Mouse (Mus musculus): ENCODE measurements around the gene Tmem178b. TPM values are rescaled to one million over a fixed set of nuclear protein-coding genes. Genes with fewer than 3 reads are reported as not detected.

The Tmem178b gene
- polyA plus RNA-seq, 1 experiment from 2014 or later = 0.14 TPM

DNA sequence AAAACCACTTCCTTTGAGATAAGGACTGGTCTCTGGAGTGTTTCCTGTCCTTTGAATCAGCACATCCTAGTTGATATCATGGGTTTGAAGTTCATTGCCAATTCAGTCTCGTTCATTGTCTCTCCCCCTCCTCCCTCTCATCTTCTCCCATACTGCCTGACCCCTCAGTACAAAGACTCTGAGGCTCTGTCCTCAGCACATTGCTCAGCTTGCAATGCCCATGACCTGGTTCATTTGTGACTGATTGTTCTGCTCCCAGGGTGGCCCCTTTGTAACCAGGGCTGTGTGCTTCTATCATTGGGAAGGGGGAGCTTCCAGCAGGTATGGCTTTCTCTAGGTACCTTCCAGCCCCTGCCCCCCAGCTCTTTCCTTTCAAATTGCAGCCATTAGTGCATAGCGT, 329.5 kb downstream of the Tmem178b start:
- Histone ChIP-seq H3K27me3 (ENCODE audit: control insufficient read depth, insufficient read depth, low read depth, low read length) (no peaks in the 10 kb centered on the region), H3K36me3 (ENCODE audit: control insufficient read depth, insufficient read depth, low read length) (no peaks in the 10 kb centered on the region), H3K4me2 (ENCODE audit: low read depth, low read length) (no peak overlapping the region), H3K4me1 (replicated peaks; ENCODE audit: control insufficient read depth, insufficient read depth, low read length) (no peaks in the 10 kb centered on the region), H3K9me3 (ENCODE audit: control insufficient read depth, low read length) (no peaks in the 10 kb centered on the region), H3K4me3 (ENCODE audit: low read length) (no peak overlapping the region), H3K9ac (ENCODE audit: low read length) (no peak overlapping the region), H3K27ac (ENCODE audit: low read length) (no peak overlapping the region)
- ATAC-seq (ENCODE audit: low read depth) = no peak
- WGBS = 52% methylated on average over 2 of the region's 2 CpGs

DNA sequence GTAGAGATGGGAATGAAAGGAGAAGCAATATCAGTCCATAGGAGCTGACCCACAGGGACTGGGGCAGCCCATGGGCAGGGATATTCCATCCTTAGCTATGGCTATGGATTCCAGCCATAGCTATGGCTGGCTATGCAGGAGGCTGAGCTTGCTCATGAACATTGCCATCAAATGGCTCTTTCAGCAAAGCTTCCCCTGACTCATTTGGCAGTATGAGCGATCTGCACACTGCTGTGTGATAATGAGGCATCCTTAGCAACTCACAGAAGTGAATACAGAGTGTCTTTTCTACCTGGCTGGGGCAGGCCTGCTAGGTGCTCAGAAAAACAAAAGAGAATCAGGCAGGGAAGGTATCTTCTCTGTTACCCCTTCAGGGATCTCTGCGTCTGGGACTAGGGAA, 332.3 kb downstream of the Tmem178b start:
- 84% methylated on average over 2 of the region's 2 CpGs for WGBS
- H3K36me3 ChIP-seq (ENCODE audit: control insufficient read depth, insufficient read depth, low read length) = no peaks in the 10 kb centered on the region
- H3K9me3 ChIP-seq (ENCODE audit: control insufficient read depth, low read length) = no peaks in the 10 kb centered on the region
- H3K27me3 ChIP-seq (ENCODE audit: control insufficient read depth, insufficient read depth, low read depth, low read length) = no peaks in the 10 kb centered on the region
- no peak overlapping the region for H3K27ac ChIP-seq (ENCODE audit: low read length)
- H3K4me3 ChIP-seq (ENCODE audit: low read length) = no peak overlapping the region
- H3K4me1 ChIP-seq (replicated peaks; ENCODE audit: control insufficient read depth, insufficient read depth, low read length) = no peaks in the 10 kb centered on the region
- H3K9ac ChIP-seq (ENCODE audit: low read length) = no peak overlapping the region
- no peak for ATAC-seq (ENCODE audit: low read depth)
- no peak overlapping the region for H3K4me2 ChIP-seq (ENCODE audit: low read depth, low read length)

DNA sequence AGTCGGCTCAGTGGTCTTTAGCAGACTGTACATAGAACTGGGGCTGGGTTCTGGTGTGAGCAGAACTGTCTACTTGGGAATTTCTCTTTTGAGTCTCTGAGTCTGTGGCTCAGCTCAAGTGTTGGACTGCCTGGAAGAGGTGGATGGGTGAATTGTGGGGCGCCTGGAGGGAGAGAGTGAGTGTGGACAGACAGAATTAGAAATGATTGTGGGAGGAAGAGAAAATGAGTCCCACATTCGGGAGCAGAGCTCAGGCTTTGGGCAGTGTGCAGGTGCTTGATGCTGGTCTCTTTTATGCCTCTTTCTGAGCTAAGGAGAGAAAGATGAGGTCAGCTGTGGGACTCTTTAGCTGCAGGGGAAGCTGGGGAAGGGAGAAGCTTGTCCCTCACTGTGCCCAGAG, 334.9 kb downstream of the Tmem178b start:
- Histone ChIP-seq H3K27ac (ENCODE audit: low read length) (no peak overlapping the region), H3K27me3 (ENCODE audit: control insufficient read depth, insufficient read depth, low read depth, low read length) (no peaks in the 10 kb centered on the region), H3K9ac (ENCODE audit: low read length) (no peak overlapping the region), H3K9me3 (ENCODE audit: control insufficient read depth, low read length) (no peaks in the 10 kb centered on the region), H3K4me1 (replicated peaks; ENCODE audit: control insufficient read depth, insufficient read depth, low read length) (no peaks in the 10 kb centered on the region), H3K36me3 (ENCODE audit: control insufficient read depth, insufficient read depth, low read length) (no peaks in the 10 kb centered on the region), H3K4me2 (ENCODE audit: low read depth, low read length) (no peak overlapping the region), H3K4me3 (ENCODE audit: low read length) (no peak overlapping the region)
- ATAC-seq (ENCODE audit: low read depth) = no peak
- WGBS = 74% methylated on average over 3 of the region's 3 CpGs

DNA sequence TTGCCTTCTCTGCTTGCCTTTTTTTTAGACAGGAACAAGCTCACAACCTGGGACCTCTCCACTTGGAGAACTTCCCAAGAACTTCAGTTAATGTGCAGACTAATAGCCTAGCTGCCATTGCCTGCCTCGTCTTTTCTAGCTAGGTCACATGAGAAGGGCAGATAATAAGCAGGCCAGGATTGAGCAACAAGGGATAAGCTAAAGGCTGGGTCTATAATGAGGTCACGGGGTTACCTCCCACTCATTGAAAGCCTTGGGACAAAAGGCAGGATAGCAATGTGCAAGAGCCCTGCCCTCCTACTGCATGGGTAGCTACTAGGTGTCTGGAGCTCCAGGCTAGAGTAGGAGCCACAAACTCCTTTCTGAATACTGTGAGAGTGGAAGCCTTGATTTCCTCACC, 336.1 kb downstream of the Tmem178b start:
- ATAC-seq (ENCODE audit: low read depth) = no peak

DNA sequence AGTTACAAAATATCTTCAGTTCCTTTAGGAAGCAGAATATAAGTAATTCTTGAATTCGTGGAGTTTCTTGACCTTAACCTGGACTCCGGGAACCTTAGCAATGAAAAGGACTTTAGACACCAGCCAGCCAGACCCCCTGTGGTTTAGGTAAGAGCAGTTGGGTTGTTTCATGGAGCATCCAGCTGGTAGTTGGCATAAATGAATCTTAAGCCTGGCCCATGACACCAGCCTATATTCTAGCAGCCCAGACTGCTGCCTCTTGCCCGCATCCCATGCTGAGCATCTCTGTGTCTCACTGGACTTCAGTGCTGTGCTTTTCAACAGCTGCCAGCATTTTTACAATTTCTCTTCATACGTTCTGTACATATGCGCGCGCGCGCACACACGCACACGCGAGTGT, 344.1 kb downstream of the Tmem178b start:
- ATAC-seq (ENCODE audit: low read depth) = no peak

More for the DNA sequence above, 336.1 kb downstream of the Tmem178b start:
- no peak overlapping the region for H3K4me2 ChIP-seq (ENCODE audit: low read depth, low read length)
- no peaks in the 10 kb centered on the region for H3K4me1 ChIP-seq (replicated peaks; ENCODE audit: control insufficient read depth, insufficient read depth, low read length)
- no peak overlapping the region for H3K4me3 ChIP-seq (ENCODE audit: low read length)
- no peaks in the 10 kb centered on the region for H3K9me3 ChIP-seq (ENCODE audit: control insufficient read depth, low read length)
- H3K9ac ChIP-seq (ENCODE audit: low read length) = no peak overlapping the region
- H3K27ac ChIP-seq (ENCODE audit: low read length) = no peak overlapping the region
- H3K27me3 ChIP-seq (ENCODE audit: control insufficient read depth, insufficient read depth, low read depth, low read length) = no peaks in the 10 kb centered on the region
- no peaks in the 10 kb centered on the region for H3K36me3 ChIP-seq (ENCODE audit: control insufficient read depth, insufficient read depth, low read length)
- WGBS = 51% methylated on average over 2 of the region's 2 CpGs

DNA sequence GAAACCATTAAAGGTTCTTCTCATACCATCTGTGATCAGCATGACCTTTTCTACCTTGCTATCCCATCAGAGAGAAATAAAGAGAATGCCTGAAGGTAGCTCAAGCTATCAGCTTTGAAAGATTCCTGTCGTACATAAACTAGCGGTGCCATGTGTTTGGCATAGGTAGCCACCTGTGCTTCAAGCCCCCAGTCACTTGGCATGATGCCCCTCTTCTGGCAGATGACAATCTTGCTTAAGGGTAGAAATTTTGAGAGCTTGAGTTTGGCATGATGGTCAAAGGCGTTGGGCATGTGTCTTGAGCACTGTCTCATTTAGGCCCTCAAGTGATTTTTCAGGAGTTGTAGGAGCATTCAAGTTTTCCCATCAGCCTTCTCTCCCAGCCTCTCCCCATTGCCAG, 344.6 kb downstream of the Tmem178b start:
- Histone ChIP-seq H3K4me1 (replicated peaks; ENCODE audit: control insufficient read depth, insufficient read depth, low read length) (no peaks in the 10 kb centered on the region), H3K27me3 (ENCODE audit: control insufficient read depth, insufficient read depth, low read depth, low read length) (no peaks in the 10 kb centered on the region), H3K27ac (ENCODE audit: low read length) (no peak overlapping the region), H3K4me2 (ENCODE audit: low read depth, low read length) (no peak overlapping the region), H3K9ac (ENCODE audit: low read length) (no peak overlapping the region), H3K36me3 (ENCODE audit: control insufficient read depth, insufficient read depth, low read length) (no peaks in the 10 kb centered on the region), H3K4me3 (ENCODE audit: low read length) (no peak overlapping the region), H3K9me3 (ENCODE audit: control insufficient read depth, low read length) (no peaks in the 10 kb centered on the region)
- no peak for ATAC-seq (ENCODE audit: low read depth)
- 84% methylated on average over 3 of the region's 3 CpGs for WGBS

More for the DNA sequence above, 344.1 kb downstream of the Tmem178b start:
- H3K4me2 ChIP-seq (ENCODE audit: low read depth, low read length) = no peak overlapping the region
- no peak overlapping the region for H3K9ac ChIP-seq (ENCODE audit: low read length)
- WGBS = 94% methylated on average over 12 of the region's 12 CpGs
- H3K27me3 ChIP-seq (ENCODE audit: control insufficient read depth, insufficient read depth, low read depth, low read length) = no peaks in the 10 kb centered on the region
- no peak overlapping the region for H3K27ac ChIP-seq (ENCODE audit: low read length)
- no peak overlapping the region for H3K4me3 ChIP-seq (ENCODE audit: low read length)
- no peaks in the 10 kb centered on the region for H3K4me1 ChIP-seq (replicated peaks; ENCODE audit: control insufficient read depth, insufficient read depth, low read length)
- no peaks in the 10 kb centered on the region for H3K36me3 ChIP-seq (ENCODE audit: control insufficient read depth, insufficient read depth, low read length)
- no peaks in the 10 kb centered on the region for H3K9me3 ChIP-seq (ENCODE audit: control insufficient read depth, low read length)

DNA sequence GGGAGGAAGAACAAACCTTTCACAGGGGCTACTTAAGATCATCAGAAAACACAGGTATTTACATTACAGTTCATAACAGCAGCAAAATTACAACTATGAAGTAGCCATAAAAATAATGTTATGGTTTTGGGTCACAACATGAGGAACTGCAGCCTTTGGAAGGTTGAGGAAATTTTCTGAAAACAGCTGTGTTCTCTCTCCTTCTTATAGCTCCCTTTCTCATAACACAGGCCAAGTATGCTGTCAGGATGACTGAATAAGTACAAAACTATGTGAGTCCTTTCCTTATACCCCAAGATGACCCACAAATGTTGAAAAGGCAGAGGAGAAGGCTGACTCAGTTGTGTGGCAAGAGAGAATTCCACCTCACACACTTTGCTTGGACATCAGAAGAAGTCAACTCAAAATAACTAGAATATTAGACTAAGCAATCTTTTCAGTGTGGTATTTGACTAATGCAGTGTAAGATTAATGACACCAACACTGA, 347.6 kb downstream of the Tmem178b start:
- H3K36me3 ChIP-seq (ENCODE audit: control insufficient read depth, insufficient read depth, low read length) = no peaks in the 10 kb centered on the region
- no peak overlapping the region for H3K9ac ChIP-seq (ENCODE audit: low read length)
- H3K4me3 ChIP-seq (ENCODE audit: low read length) = no peak overlapping the region
- H3K9me3 ChIP-seq (ENCODE audit: control insufficient read depth, low read length) = no peaks in the 10 kb centered on the region
- no peak overlapping the region for H3K4me2 ChIP-seq (ENCODE audit: low read depth, low read length)
- no peak for ATAC-seq (ENCODE audit: low read depth)
- no peaks in the 10 kb centered on the region for H3K4me1 ChIP-seq (replicated peaks; ENCODE audit: control insufficient read depth, insufficient read depth, low read length)
- no peaks in the 10 kb centered on the region for H3K27me3 ChIP-seq (ENCODE audit: control insufficient read depth, insufficient read depth, low read depth, low read length)
- no peak overlapping the region for H3K27ac ChIP-seq (ENCODE audit: low read length)

DNA sequence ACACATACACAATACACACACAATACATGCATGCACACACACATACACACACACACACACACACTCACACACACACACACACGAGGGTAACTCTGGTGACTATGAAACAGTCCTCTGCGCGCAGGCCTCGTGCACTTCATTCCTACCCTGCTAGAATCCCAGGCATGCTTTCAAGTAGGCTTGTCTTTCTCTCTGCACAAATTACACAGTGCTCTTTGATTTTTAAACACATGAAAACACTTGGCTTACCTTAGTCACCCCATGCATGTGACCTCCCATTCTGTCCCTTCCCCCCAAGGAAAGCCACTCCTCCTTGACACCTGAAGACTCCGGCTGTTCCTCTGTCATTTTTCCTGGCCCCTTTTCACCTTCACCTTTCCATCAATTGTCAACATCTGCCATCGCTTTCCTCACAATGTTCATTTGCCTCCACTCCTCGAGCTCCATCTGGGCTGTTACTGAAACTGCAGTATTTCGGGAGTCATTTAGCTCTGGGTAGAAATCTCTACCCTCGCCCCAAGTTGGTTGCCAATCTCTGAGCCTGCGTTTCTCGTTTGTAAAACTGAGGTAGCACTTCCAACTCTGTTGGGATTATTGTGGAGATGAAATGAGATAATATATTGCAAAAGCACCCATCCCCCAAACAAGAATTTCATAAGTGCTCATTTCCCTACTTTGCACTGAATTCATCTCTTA, 352.7 kb downstream of the Tmem178b start:
- 52% methylated on average over 11 of the region's 11 CpGs for WGBS

DNA sequence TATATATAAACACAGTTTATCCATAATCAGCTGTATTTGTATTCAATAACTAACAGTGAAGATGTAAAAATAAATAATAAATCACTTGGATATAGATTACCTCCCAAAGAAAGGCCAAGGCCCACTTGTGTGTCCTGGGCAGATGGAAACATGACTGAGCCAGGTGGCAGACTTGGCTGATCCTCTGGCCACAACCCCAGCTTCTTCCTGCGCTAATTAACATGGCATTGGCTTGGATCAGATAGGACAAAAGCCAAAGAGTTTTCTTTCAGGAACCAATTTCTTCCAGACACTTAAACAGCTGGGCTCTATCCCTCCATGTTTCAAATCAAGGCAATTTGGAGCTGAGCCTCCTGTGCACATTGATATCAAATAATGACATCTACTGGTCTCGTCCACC, 355.9 kb downstream of the Tmem178b start:
- no peak for ATAC-seq (ENCODE audit: low read depth)
- 68% methylated on average over 2 of the region's 2 CpGs for WGBS

More for the DNA sequence above, 352.7 kb downstream of the Tmem178b start:
- Histone ChIP-seq H3K4me3 (ENCODE audit: low read length) (no peak overlapping the region), H3K27ac (ENCODE audit: low read length) (no peak overlapping the region), H3K4me1 (replicated peaks; ENCODE audit: control insufficient read depth, insufficient read depth, low read length) (no peaks in the 10 kb centered on the region), H3K4me2 (ENCODE audit: low read depth, low read length) (no peak overlapping the region), H3K9ac (ENCODE audit: low read length) (no peak overlapping the region), H3K36me3 (ENCODE audit: control insufficient read depth, insufficient read depth, low read length) (no peaks in the 10 kb centered on the region), H3K9me3 (ENCODE audit: control insufficient read depth, low read length) (no peaks in the 10 kb centered on the region), H3K27me3 (ENCODE audit: control insufficient read depth, insufficient read depth, low read depth, low read length) (no peaks in the 10 kb centered on the region)
- peak; percentile 59 for ATAC-seq (ENCODE audit: low read depth)

More for the DNA sequence above, 355.9 kb downstream of the Tmem178b start:
- Histone ChIP-seq H3K27me3 (ENCODE audit: control insufficient read depth, insufficient read depth, low read depth, low read length) (no peaks in the 10 kb centered on the region), H3K36me3 (ENCODE audit: control insufficient read depth, insufficient read depth, low read length) (no peaks in the 10 kb centered on the region), H3K4me1 (replicated peaks; ENCODE audit: control insufficient read depth, insufficient read depth, low read length) (no peaks in the 10 kb centered on the region), H3K9me3 (ENCODE audit: control insufficient read depth, low read length) (no peaks in the 10 kb centered on the region), H3K4me2 (ENCODE audit: low read depth, low read length) (no peak overlapping the region), H3K4me3 (ENCODE audit: low read length) (no peak overlapping the region), H3K9ac (ENCODE audit: low read length) (no peak overlapping the region), H3K27ac (ENCODE audit: low read length) (no peak overlapping the region)
